Comparison of ENCODE assay signal across 8 mouse cellular contexts in genomic region chr16:23233496-23233895, GRCm38 (mm10). TPM values are rescaled to one million over a fixed set of nuclear protein-coding genes. Genes with fewer than 3 reads are reported as not detected.
DNase-seq lines count a peak whose midpoint lies in the region; ATAC-seq and TF ChIP-seq lines count a peak whose summit lies in the region.

No protein-coding gene starts in this region.

- TF ChIP-seq CTCF in heart, adult 2 months (IDR thresholded peaks at IDR 0.05) = no peak

- no peak overlapping the region for H3K9ac ChIP-seq in heart, adult 2 months (ENCODE audit: low read depth, low read length)
- no peak overlapping the region for H3K9ac ChIP-seq in forebrain, embryonic 12.5 days

- H3K27ac ChIP-seq in heart, adult 2 months = peak overlapping the region; percentile 60
- H3K27ac ChIP-seq in forebrain, embryonic 12.5 days = no peak overlapping the region

- ATAC-seq in forebrain, embryonic 12.5 days (ENCODE audit: low FRiP score) = no peak

- H3K36me3 ChIP-seq in heart, adult 2 months (ENCODE audit: control insufficient read depth, insufficient read depth, low read length) = peaks cover 2% of the 10 kb centered on the region; the same call in 1 of the 2 replicates
- H3K36me3 ChIP-seq in forebrain, embryonic 12.5 days (replicated peaks) = 0 out of 2 replicates have a peak, but pooled peaks cover 3% of the 10 kb centered on the region

- H3K4me1 ChIP-seq in heart, adult 2 months (ENCODE audit: control insufficient read depth, insufficient read depth, low read length) = peaks cover 9% of the 10 kb centered on the region
- H3K4me1 ChIP-seq in forebrain, embryonic 12.5 days = peaks cover 21% of the 10 kb centered on the region

- DNase-seq in adrenal gland, postnatal 36 days = peak; percentile 47 to 59
- no peak for DNase-seq in adrenal gland, adult 8-10 months
- peak; percentile 56 to 61 for DNase-seq in B cell, adult 2 months
- peak; percentile 63 to 73 for DNase-seq in heart, adult 2 months
- DNase-seq in lung, postnatal 36 days = peak; percentile 78
- DNase-seq in right cerebral cortex, postnatal 14 days = no peak
- no peak for DNase-seq in yolk sac, embryonic 10.5 days (ENCODE audit: low spot score)

- 42% methylated on average over 10 of the region's 10 CpGs for WGBS in heart, adult 2 months
- 92% methylated on average over 10 of the region's 10 CpGs for WGBS in forebrain, embryonic 12.5 days

- H3K27me3 ChIP-seq in heart, adult 2 months (ENCODE audit: control insufficient read depth, insufficient read depth, low read length) = no peaks in the 10 kb centered on the region
- peaks cover 3% of the 10 kb centered on the region; the same call in 1 of the 2 replicates for H3K27me3 ChIP-seq in forebrain, embryonic 12.5 days

- TF ChIP-seq EP300 in heart, adult 2 months (IDR thresholded peaks at IDR 0.05; ENCODE audit: insufficient read depth, low read depth, low read length) = no peak

- no peaks in the 10 kb centered on the region for H3K79me2 ChIP-seq in heart, adult 2 months (replicated peaks; ENCODE audit: control insufficient read depth, insufficient read depth, low read length)

- no peaks in the 10 kb centered on the region for H3K9me3 ChIP-seq in forebrain, embryonic 12.5 days

- no peak; the same call in 1 of the 2 replicates for TF ChIP-seq POLR2A in heart, adult 2 months (IDR thresholded peaks at IDR 0.05; ENCODE audit: insufficient read depth, low read depth, low read length)

- H3K4me3 ChIP-seq in heart, adult 2 months = no peak overlapping the region; the same call in 1 of the 2 replicates
- H3K4me3 ChIP-seq in forebrain, embryonic 12.5 days (replicated peaks) = no peak overlapping the region

- no peak overlapping the region for H3K4me2 ChIP-seq in forebrain, embryonic 12.5 days

- intact Hi-C loops in heart, adult 2 months (cut with DNase I) = no loop called here

RNA-seq across cellular contexts. Expression of gene St6gal1, which starts 9.0 kb away (rescaled TPM):
- total RNA-seq in adrenal gland, postnatal 36 days (2021) = 10 to 100 TPM; 45.5 to 49.5 TPM
- total RNA-seq in adrenal gland, adult 8-10 months (2022) = 10 to 100 TPM; 36.7 to 55.6 (median 44.3) TPM
- 1 to 10 TPM; 8.4 to 9.9 TPM for total RNA-seq in heart, adult 2 months (2021)
- 6.0 and 9.9 TPM in 2 replicates for polyA plus RNA-seq in heart, adult 2 months (2012; rRNA removed)
- polyA plus RNA-seq in forebrain, embryonic 12.5 days (2016; fragmentation: Nextera tagmentation; extraction: Ambion mirVana) = 34.6 and 36.2 TPM in 2 replicates

Comparison
In these comparisons a context has a peak if more than half of its experiments do, and no peak if none do; other contexts are left out.
1. DNase-seq: peak in adrenal gland, postnatal 36 days (2 of 2), B cell, adult 2 months (2 of 2), heart, adult 2 months (2 of 2) and lung, postnatal 36 days (single experiment); none in adrenal gland, adult 8-10 months (single experiment), right cerebral cortex, postnatal 14 days (single experiment) and yolk sac, embryonic 10.5 days (single experiment).